Mouse (Mus musculus): ENCODE data around the gene Arhgef11.

Arhgef11 gene

GRCm38 (mm10) chr3:87761408-87762375 is 144.3 kb downstream of the Arhgef11 start:
- in situ Hi-C loops (cut with MboI, MseI), result no loop called here

- in situ Hi-C loops (cut with MboI, MseI), result no loop called here
Measured at GRCm38 (mm10) chr3:87763202-87763601, 145.8 kb downstream of the Arhgef11 start.

GRCm38 (mm10) chr3:87763683-87764289 is 146.4 kb downstream of the Arhgef11 start:
- in situ Hi-C loops (cut with MboI, MseI), result no loop called here

- in situ Hi-C loops (cut with MboI, MseI), result no loop called here
Measured at GRCm38 (mm10) chr3:87764506-87764905, 147.1 kb downstream of the Arhgef11 start.

GRCm38 (mm10) chr3:87765091-87765490 is 147.7 kb downstream of the Arhgef11 start:
- in situ Hi-C loops (cut with MboI, MseI), result loop anchor here in 1 of 2 experiments (5.0 kb wide), 1 partner anchor 97 kb away; no protein-coding TSS in a partner anchor

GRCm38 (mm10) chr3:87765631-87766283 is 148.4 kb downstream of the Arhgef11 start:
- in situ Hi-C loops (cut with MboI, MseI), result loop anchor here in 1 of 2 experiments (5.0 kb wide), 1 partner anchor 97 kb away; no protein-coding TSS in a partner anchor

- in situ Hi-C loops (cut with MboI, MseI), result loop anchor here in 1 of 2 experiments (5.0 kb wide), 1 partner anchor 96 kb away; no protein-coding TSS in a partner anchor
Measured at GRCm38 (mm10) chr3:87766284-87766667, 148.9 kb downstream of the Arhgef11 start.

GRCm38 (mm10) chr3:87767764-87768163 is 150.4 kb downstream of the Arhgef11 start:
- in situ Hi-C loops (cut with MboI, MseI), result loop anchor here in 1 of 2 experiments (5.0 kb wide), 1 partner anchor 95 kb away; no protein-coding TSS in a partner anchor

GRCm38 (mm10) chr3:87768431-87768830 is 151.1 kb downstream of the Arhgef11 start:
- in situ Hi-C loops (cut with MboI, MseI), result loop anchor here in 1 of 2 experiments (5.0 kb wide), 1 partner anchor 94 kb away; no protein-coding TSS in a partner anchor

- in situ Hi-C loops (cut with MboI, MseI), result loop anchor here in 1 of 2 experiments (5.0 kb wide), 1 partner anchor 93 kb away; no protein-coding TSS in a partner anchor
Measured at GRCm38 (mm10) chr3:87768844-87769243, 151.5 kb downstream of the Arhgef11 start.

GRCm38 (mm10) chr3:87769506-87769905 is 152.1 kb downstream of the Arhgef11 start:
- in situ Hi-C loops (cut with MboI, MseI), result loop anchor here in 1 of 2 experiments (5.0 kb wide), 1 partner anchor 93 kb away; no protein-coding TSS in a partner anchor

GRCm38 (mm10) chr3:87770280-87770679 is 152.9 kb downstream of the Arhgef11 start:
- in situ Hi-C loops (cut with MboI, MseI), result loop anchor here in 1 of 2 experiments (5.0 kb wide), 1 partner anchor 47 kb away; no protein-coding TSS in a partner anchor

- in situ Hi-C loops (cut with MboI, MseI), result loop anchor here in 1 of 2 experiments (5.0 kb wide), 1 partner anchor 46 kb away; no protein-coding TSS in a partner anchor
Measured at GRCm38 (mm10) chr3:87771088-87771487, 153.7 kb downstream of the Arhgef11 start.

- in situ Hi-C loops (cut with MboI, MseI), result no loop called here
Measured at GRCm38 (mm10) chr3:87778283-87778682, 160.9 kb downstream of the Arhgef11 start.

GRCm38 (mm10) chr3:87779086-87779485 is 161.7 kb downstream of the Arhgef11 start:
- in situ Hi-C loops (cut with MboI, MseI), result no loop called here

GRCm38 (mm10) chr3:87783282-87784023 is 166.1 kb downstream of the Arhgef11 start:
- in situ Hi-C loops (cut with MboI, MseI), result no loop called here

- in situ Hi-C loops (cut with MboI, MseI), result no loop called here
Measured at GRCm38 (mm10) chr3:87785156-87785555, 167.8 kb downstream of the Arhgef11 start.

GRCm38 (mm10) chr3:87785626-87786214 is 168.4 kb downstream of the Arhgef11 start:
- in situ Hi-C loops (cut with MboI, MseI), result no loop called here

All from T-helper 17 cell (primary cell).